Comparison of ENCODE assay signal across 23 mouse cellular contexts in the genomic region with DNA sequence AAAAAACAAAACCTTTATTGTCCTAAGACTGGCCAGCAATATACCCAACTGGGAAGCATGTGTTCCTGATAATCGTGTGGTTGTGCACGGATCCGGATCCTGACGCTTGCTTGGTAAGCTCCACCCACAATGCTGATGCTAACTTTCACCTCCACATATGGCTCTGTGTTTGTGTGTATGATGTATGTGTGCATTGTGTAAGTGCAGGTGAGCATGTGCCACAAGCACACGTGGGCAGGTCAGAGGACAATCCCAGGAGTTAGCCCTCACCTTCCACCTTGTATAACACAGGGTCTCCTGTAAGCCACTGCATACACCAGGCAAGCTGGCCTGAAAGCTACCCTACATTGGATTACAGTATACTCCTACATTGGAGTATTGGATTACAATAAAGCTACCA. TPM values are rescaled to one million over a fixed set of nuclear protein-coding genes. Genes with fewer than 3 reads are reported as not detected.
DNase-seq lines count a peak whose midpoint lies in the region; ATAC-seq lines count a peak whose summit lies in the region.
"Had no signal": no experiment of that assay in that cellular context is flagged by ENCODE, and none has a peak within 500 bp of the region (broad histone marks: within the 10 kb centered on the region; RNA-seq: fewer than 3 reads in every experiment).

No protein-coding gene starts in this region.

- no peak overlapping the region for H3K4me2 ChIP-seq in forebrain, embryonic 11.5 days (ENCODE audit: low read depth, low read length, severe bottlenecking)
- H3K4me2 ChIP-seq in forebrain, embryonic 12.5 days, result no peak overlapping the region; the same call in 1 of the 2 replicates
- H3K4me2 ChIP-seq: embryonic facial prominence, embryonic 12.5 days; forebrain, embryonic 13.5 days; forebrain, embryonic 15.5 days had no signal

- WGBS in forebrain, embryonic 11.5 days, result 86% methylated on average over 5 of the region's 5 CpGs
- WGBS in forebrain, embryonic 12.5 days, result 93% methylated on average over 5 of the region's 5 CpGs

- H3K36me3 ChIP-seq in megakaryocyte, embryonic 14.5 days (replicated peaks; ENCODE audit: low read length), result peaks cover 65% of the 10 kb centered on the region
- peaks cover 22% of the 10 kb centered on the region for H3K36me3 ChIP-seq in forebrain, embryonic 11.5 days (ENCODE audit: control insufficient read depth, insufficient read depth, low read length)
- peaks cover 62% of the 10 kb centered on the region for H3K36me3 ChIP-seq in forebrain, embryonic 12.5 days (replicated peaks)

- H3K9ac ChIP-seq in forebrain, embryonic 11.5 days (ENCODE audit: low read length), result no peak overlapping the region
- no peak overlapping the region for H3K9ac ChIP-seq in forebrain, embryonic 12.5 days
- H3K9ac ChIP-seq: embryonic facial prominence, embryonic 12.5 days; forebrain, embryonic 13.5 days; forebrain, embryonic 15.5 days; forebrain, postnatal 0 days had no signal

- H3K27ac ChIP-seq in forebrain, embryonic 11.5 days (ENCODE audit: low read depth, low read length), result no peak overlapping the region
- no peak overlapping the region for H3K27ac ChIP-seq in forebrain, embryonic 12.5 days
- H3K27ac ChIP-seq: embryonic facial prominence, embryonic 10.5 days; embryonic facial prominence, embryonic 12.5 days; forebrain, embryonic 13.5 days; forebrain, embryonic 15.5 days had no signal

- peak; percentile 70 for DNase-seq in heart, adult 11 months
- DNase-seq in heart, postnatal 36 days, result no peak
- peak; percentile 25 for DNase-seq in ZHBTc4 (ENCODE audit: low read depth, low spot score)
- DNase-seq in forebrain, embryonic 11.5 days (ENCODE audit: low spot score), result no peak
- DNase-seq: adrenal gland, adult 2 months; adrenal gland, postnatal 10 days; adrenal gland, postnatal 25 days; B cell, adult 2 months; cerebellum, adult 11 months; cerebellum, adult 18-20 months; cerebellum, adult 8-10 months; cerebellum, adult 9-11 months; cerebellum, postnatal 25 days; forebrain, postnatal 0 days had no signal

- H3K4me1 ChIP-seq in megakaryocyte, embryonic 14.5 days, result peaks cover 41% of the 10 kb centered on the region
- H3K4me1 ChIP-seq in forebrain, embryonic 11.5 days (replicated peaks; ENCODE audit: control insufficient read depth, insufficient read depth, low read length), result peaks cover 9% of the 10 kb centered on the region; the same call in 1 of the 2 replicates
- peaks cover 19% of the 10 kb centered on the region for H3K4me1 ChIP-seq in forebrain, embryonic 12.5 days

- intact Hi-C loops in heart, postnatal 36 days (cut with DNase I), result loop anchor here (2.0 kb wide), 1 partner anchor 92 kb away; no protein-coding TSS in a partner anchor

- H3K27me3 ChIP-seq in megakaryocyte, embryonic 14.5 days (replicated peaks), result no peaks in the 10 kb centered on the region
- H3K27me3 ChIP-seq in forebrain, embryonic 11.5 days (ENCODE audit: control insufficient read depth, insufficient read depth, low read length), result no peaks in the 10 kb centered on the region
- H3K27me3 ChIP-seq in forebrain, embryonic 12.5 days, result no peaks in the 10 kb centered on the region
- H3K27me3 ChIP-seq: embryonic facial prominence, embryonic 12.5 days; forebrain, embryonic 13.5 days; forebrain, embryonic 15.5 days; Patski had no signal

- H3K4me3 ChIP-seq in megakaryocyte, embryonic 14.5 days (replicated peaks), result peak overlapping the region; percentile 69
- no peak overlapping the region for H3K4me3 ChIP-seq in forebrain, embryonic 11.5 days (ENCODE audit: low read depth, low read length)
- no peak overlapping the region for H3K4me3 ChIP-seq in forebrain, embryonic 12.5 days (replicated peaks)
- H3K4me3 ChIP-seq: embryonic facial prominence, embryonic 10.5 days; embryonic facial prominence, embryonic 12.5 days; forebrain, embryonic 13.5 days; forebrain, embryonic 15.5 days had no signal

- no peaks in the 10 kb centered on the region for H3K9me3 ChIP-seq in megakaryocyte, embryonic 14.5 days
- H3K9me3 ChIP-seq in forebrain, embryonic 11.5 days (ENCODE audit: control insufficient read depth, low read length), result no peaks in the 10 kb centered on the region
- no peaks in the 10 kb centered on the region for H3K9me3 ChIP-seq in forebrain, embryonic 12.5 days
- H3K9me3 ChIP-seq: embryonic facial prominence, embryonic 10.5 days; embryonic facial prominence, embryonic 12.5 days; forebrain, embryonic 13.5 days; forebrain, embryonic 15.5 days had no signal

- no peak for ATAC-seq in megakaryocyte, adult 5-6 weeks (ENCODE audit: poor library complexity, severe bottlenecking)
- no peak for ATAC-seq in forebrain, embryonic 11.5 days (replicated peaks; ENCODE audit: low FRiP score)
- ATAC-seq in forebrain, embryonic 12.5 days (ENCODE audit: low FRiP score), result no peak
- ATAC-seq: CD4-positive, CD25-positive, alpha-beta regulatory T cell, adult 4 months; forebrain, embryonic 13.5 days; forebrain, embryonic 15.5 days; forebrain, postnatal 0 days; Patski had no signal

RNA-seq across cellular contexts. Expression of gene Cog4, which starts 3.2 kb away (rescaled TPM):
- total RNA-seq in heart, postnatal 36 days (2021), result 10 to 100 TPM; 74.3 to 78.3 TPM
- 0.61 and 14.0 TPM in 2 replicates for polyA plus RNA-seq in megakaryocyte, embryonic 14.5 days (2012; ENCODE audit: insufficient read depth, low replicate concordance)
- 13.6 and 17.4 TPM in 2 replicates for total RNA-seq in megakaryocyte, adult 5-6 weeks (2015)
- total RNA-seq in megakaryocyte, adult 5-6 weeks (2017), result 31.8 and 35.4 TPM in 2 replicates
- 63.9 and 64.3 TPM in 2 replicates for polyA plus RNA-seq in forebrain, embryonic 11.5 days (2014; fragmentation: Nextera tagmentation; extraction: Ambion mirVana)
- 64.5 and 73.6 TPM in 2 replicates for polyA plus RNA-seq in forebrain, embryonic 12.5 days (2016; fragmentation: Nextera tagmentation; extraction: Ambion mirVana)

RNA-seq across cellular contexts. Expression of gene Sf3b3, which starts 3.4 kb away (rescaled TPM):
- total RNA-seq in heart, postnatal 36 days (2021), result 10 to 100 TPM; 37.3 to 39.1 TPM
- 3.4 TPM in 1 of 2 replicates, not detected in the other for polyA plus RNA-seq in megakaryocyte, embryonic 14.5 days (2012; ENCODE audit: insufficient read depth, low replicate concordance)
- 58.4 and 63.2 TPM in 2 replicates for total RNA-seq in megakaryocyte, adult 5-6 weeks (2015)
- total RNA-seq in megakaryocyte, adult 5-6 weeks (2017), result 74.7 and 87.7 TPM in 2 replicates
- polyA plus RNA-seq in forebrain, embryonic 11.5 days (2014; fragmentation: Nextera tagmentation; extraction: Ambion mirVana), result 231 and 232 TPM in 2 replicates
- 187 and 189 TPM in 2 replicates for polyA plus RNA-seq in forebrain, embryonic 12.5 days (2016; fragmentation: Nextera tagmentation; extraction: Ambion mirVana)

RNA-seq across cellular contexts. Expression of gene Il34, which starts 37.5 kb away (rescaled TPM):
- total RNA-seq in heart, postnatal 36 days (2021), result 1 to 10 TPM; 4.3 to 6.9 TPM
- 3.7 and 20.1 TPM in 2 replicates for polyA plus RNA-seq in megakaryocyte, embryonic 14.5 days (2012; ENCODE audit: insufficient read depth, low replicate concordance)
- not detected in 2 replicates for total RNA-seq in megakaryocyte, adult 5-6 weeks (2015)
- total RNA-seq in megakaryocyte, adult 5-6 weeks (2017), result not detected in 2 replicates
- polyA plus RNA-seq in forebrain, embryonic 11.5 days (2014; fragmentation: Nextera tagmentation; extraction: Ambion mirVana), result 0.25 and 0.29 TPM in 2 replicates
- 0.26 and 0.63 TPM in 2 replicates for polyA plus RNA-seq in forebrain, embryonic 12.5 days (2016; fragmentation: Nextera tagmentation; extraction: Ambion mirVana)
- polyA plus RNA-seq: CD4-positive, CD25-positive, alpha-beta regulatory T cell, adult 4 months had no signal

RNA-seq across cellular contexts. Expression of gene Fuk, which starts 59.1 kb away (rescaled TPM):
- 1 to 10 TPM; 4.1 to 4.7 TPM for total RNA-seq in heart, postnatal 36 days (2021)
- polyA plus RNA-seq in megakaryocyte, embryonic 14.5 days (2012; ENCODE audit: insufficient read depth, low replicate concordance), result 1.6 and 3.3 TPM in 2 replicates
- total RNA-seq in megakaryocyte, adult 5-6 weeks (2015), result 1.5 and 3.4 TPM in 2 replicates
- 3.7 TPM in 2 replicates for total RNA-seq in megakaryocyte, adult 5-6 weeks (2017)
- 9.5 and 11.1 TPM in 2 replicates for polyA plus RNA-seq in forebrain, embryonic 11.5 days (2014; fragmentation: Nextera tagmentation; extraction: Ambion mirVana)
- 13.2 and 14.4 TPM in 2 replicates for polyA plus RNA-seq in forebrain, embryonic 12.5 days (2016; fragmentation: Nextera tagmentation; extraction: Ambion mirVana)

Comparison
In these comparisons a context has a peak if more than half of its experiments do, and no peak if none do; other contexts are left out.
1. DNase-seq: peak in heart, adult 11 months (single experiment) and ZHBTc4 (single experiment); none in heart, postnatal 36 days (0 of 2) and forebrain, embryonic 11.5 days (single experiment).
2. RNA of gene Sf3b3, which starts 3.4 kb away (polyA plus RNA-seq): 231 to 232 TPM in forebrain, embryonic 11.5 days and 187 to 189 TPM in forebrain, embryonic 12.5 days; 3.4 TPM in megakaryocyte, embryonic 14.5 days; every median in the first group is over 10 times any median in the second.